Mouse (Mus musculus) mesoderm, embryonic 11.5 days (tissue): ENCODE data around the gene Gpr89.

ENCODE experiments used
- DNase-seq: peaks from one replicate; pipeline ENCODE4 v3.0.0-alpha.2; 2012; ENCODE audit warnings: low read depth, low spot score

The Gpr89 gene

GRCm38 (mm10) chr3:96870270-96870669, 34.9 kb downstream of the Gpr89 start:
- DNase-seq = no peak

- DNase-seq = no peak
Measured at GRCm38 (mm10) chr3:96869091-96869490, 36.1 kb downstream of the Gpr89 start.

GRCm38 (mm10) chr3:96868566-96868965, 36.6 kb downstream of the Gpr89 start:
- DNase-seq = no peak

- no peak for DNase-seq
Measured at GRCm38 (mm10) chr3:96867863-96868262, 37.3 kb downstream of the Gpr89 start.

- no peak for DNase-seq
Measured at GRCm38 (mm10) chr3:96860498-96860897, 44.6 kb downstream of the Gpr89 start.

GRCm38 (mm10) chr3:96855833-96856232, 49.3 kb downstream of the Gpr89 start:
- DNase-seq = no peak

GRCm38 (mm10) chr3:96854376-96854775, 50.8 kb downstream of the Gpr89 start:
- DNase-seq = no peak

GRCm38 (mm10) chr3:96852561-96852960, 52.6 kb downstream of the Gpr89 start:
- DNase-seq = no peak

GRCm38 (mm10) chr3:96849168-96849727, 55.9 kb downstream of the Gpr89 start:
- no peak for DNase-seq

GRCm38 (mm10) chr3:96848470-96848869, 56.7 kb downstream of the Gpr89 start:
- DNase-seq = no peak

GRCm38 (mm10) chr3:96847661-96848060, 57.5 kb downstream of the Gpr89 start:
- no peak for DNase-seq

- no peak for DNase-seq
Measured at GRCm38 (mm10) chr3:96846985-96847384, 58.2 kb downstream of the Gpr89 start.

GRCm38 (mm10) chr3:96845806-96846205, 59.3 kb downstream of the Gpr89 start:
- DNase-seq = no peak

- DNase-seq = no peak
Measured at GRCm38 (mm10) chr3:96845191-96845590, 60.0 kb downstream of the Gpr89 start.

GRCm38 (mm10) chr3:96838996-96839645, 66.0 kb downstream of the Gpr89 start:
- DNase-seq = no peak

- DNase-seq = no peak
Measured at GRCm38 (mm10) chr3:96836414-96836813, 68.7 kb downstream of the Gpr89 start.

GRCm38 (mm10) chr3:96834587-96835348, 70.4 kb downstream of the Gpr89 start:
- no peak for DNase-seq

GRCm38 (mm10) chr3:96832930-96833329, 72.2 kb downstream of the Gpr89 start:
- DNase-seq = no peak

GRCm38 (mm10) chr3:96829856-96830255, 75.3 kb downstream of the Gpr89 start:
- no peak for DNase-seq

- DNase-seq = no peak
Measured at GRCm38 (mm10) chr3:96828984-96829383, 76.2 kb downstream of the Gpr89 start, which contains the start of the genes Pdzk1 and Cd160. Pdzk1 (plus strand) TSS chr3:96829284. Cd160 (minus strand) TSS chr3:96829351.

GRCm38 (mm10) chr3:96828308-96828864, 76.8 kb downstream of the Gpr89 start:
- no peak for DNase-seq

- DNase-seq = no peak
Measured at GRCm38 (mm10) chr3:96825261-96825660, 79.9 kb downstream of the Gpr89 start.
